Mouse (Mus musculus) forebrain, embryonic 10.5 days (tissue): ENCODE measurements around the gene Stra6. TPM values are rescaled to one million over a fixed set of nuclear protein-coding genes. Genes with fewer than 3 reads are reported as not detected.

ENCODE experiments used
- DNase-seq: peaks from one replicate; pipeline ENCODE4 v3.0.0-alpha.2; 2017; ENCODE audit warnings: low spot score; ENCODE audit errors: extremely low spot score
- H3K27ac ChIP-seq: fragments of 300-500 bp; sonication (generic); 2 replicates; pipeline ENCODE4 v1.5.1; 2016; ENCODE audit warnings: mild to moderate bottlenecking
- H3K27me3 ChIP-seq: fragments of 300-500 bp; sonication (generic); 2 replicates; pipeline ENCODE4 v1.6.1; 2016; ENCODE audit warnings: mild to moderate bottlenecking; ENCODE audit not compliant: poor library complexity, severe bottlenecking
- H3K36me3 ChIP-seq: fragments of 300-500 bp; sonication (generic); replicated peaks from 2 replicates; pipeline ENCODE4 v1.6.1; 2016; ENCODE audit warnings: mild to moderate bottlenecking, moderate library complexity
- H3K4me1 ChIP-seq: fragments of 300-500 bp; sonication (generic); 2 replicates; pipeline ENCODE4 v1.6.1; 2016
- H3K4me3 ChIP-seq: fragments of 300-500 bp; sonication (generic); 2 replicates; pipeline ENCODE4 v1.5.1; 2016; ENCODE audit warnings: mild to moderate bottlenecking, moderate library complexity
- H3K9me3 ChIP-seq: fragments of 300-500 bp; sonication (generic); 2 replicates; pipeline ENCODE4 v1.6.1; 2016; ENCODE audit warnings: mild to moderate bottlenecking, moderate library complexity
- WGBS: fragments of 180-500 bp; shearing (Covaris S2); methylation state at CpG from one replicate; pipeline ENCODE4 v1.1.7; 2016; 5-methylcytosine and 5-hydroxymethylcytosine counted together
- polyA plus RNA-seq: library from polyadenylated mRNA; unstranded; fragments of >200 nt; fragmentation: Nextera tagmentation; extraction: Ambion mirVana; gene quantifications from 2 replicates; pipeline ENCODE4 v1.2.1, GENCODE M21; 2016

The Stra6 gene
- polyA plus RNA-seq, 1 experiment from 2014 or later, result 33.0 TPM

GRCm38 (mm10) chr9:58128926-58129413 is 65.4 kb downstream of the Stra6 start:
- peak overlapping the region; percentile 40 for H3K4me3 ChIP-seq
- H3K27me3 ChIP-seq, result peaks cover 52% of the 10 kb centered on the region
- no peaks in the 10 kb centered on the region for H3K36me3 ChIP-seq
- H3K9me3 ChIP-seq, result no peaks in the 10 kb centered on the region
- H3K4me1 ChIP-seq, result peaks cover 96% of the 10 kb centered on the region
- 3% methylated on average over 13 of the region's 13 CpGs for WGBS
- H3K27ac ChIP-seq, result peak overlapping the region; percentile 90
- peak; percentile 61 for DNase-seq

DNA sequence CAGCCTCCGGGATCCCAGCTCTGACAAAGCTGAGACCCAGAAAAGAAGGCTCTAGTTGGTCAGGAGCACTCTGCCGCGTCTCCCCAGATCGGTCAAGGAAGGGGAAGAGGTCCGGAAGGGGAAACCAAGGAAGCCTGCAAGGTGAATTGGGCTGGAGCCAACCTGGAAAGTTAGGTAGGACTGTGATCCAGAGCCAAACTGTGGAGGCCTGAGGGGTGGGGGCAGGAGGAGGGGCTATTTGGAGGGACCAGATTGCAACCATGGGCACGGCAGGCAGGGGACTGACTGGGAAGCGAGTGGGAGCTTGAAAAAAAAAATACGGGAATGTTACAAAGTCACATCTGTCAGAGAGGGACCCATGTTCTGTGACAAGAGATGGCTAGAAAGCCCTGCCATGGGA is 65.9 kb downstream of the Stra6 start:
- H3K4me3 ChIP-seq, result peak overlapping the region; percentile 40
- 20% methylated on average over 8 of the region's 8 CpGs for WGBS
- peaks cover 96% of the 10 kb centered on the region for H3K4me1 ChIP-seq
- no peaks in the 10 kb centered on the region for H3K9me3 ChIP-seq
- no peak for DNase-seq
- H3K36me3 ChIP-seq, result no peaks in the 10 kb centered on the region
- peak overlapping the region; percentile 90 for H3K27ac ChIP-seq
- H3K27me3 ChIP-seq, result peaks cover 55% of the 10 kb centered on the region

GRCm38 (mm10) chr9:58130909-58131308 is 67.3 kb downstream of the Stra6 start:
- WGBS, result 42% methylated on average over 3 of the region's 3 CpGs
- no peak overlapping the region for H3K4me3 ChIP-seq
- no peaks in the 10 kb centered on the region for H3K9me3 ChIP-seq
- peaks cover 55% of the 10 kb centered on the region for H3K27me3 ChIP-seq
- no peak for DNase-seq
- H3K27ac ChIP-seq, result peak overlapping the region; percentile 90
- H3K36me3 ChIP-seq, result no peaks in the 10 kb centered on the region
- H3K4me1 ChIP-seq, result peaks cover 96% of the 10 kb centered on the region

DNA sequence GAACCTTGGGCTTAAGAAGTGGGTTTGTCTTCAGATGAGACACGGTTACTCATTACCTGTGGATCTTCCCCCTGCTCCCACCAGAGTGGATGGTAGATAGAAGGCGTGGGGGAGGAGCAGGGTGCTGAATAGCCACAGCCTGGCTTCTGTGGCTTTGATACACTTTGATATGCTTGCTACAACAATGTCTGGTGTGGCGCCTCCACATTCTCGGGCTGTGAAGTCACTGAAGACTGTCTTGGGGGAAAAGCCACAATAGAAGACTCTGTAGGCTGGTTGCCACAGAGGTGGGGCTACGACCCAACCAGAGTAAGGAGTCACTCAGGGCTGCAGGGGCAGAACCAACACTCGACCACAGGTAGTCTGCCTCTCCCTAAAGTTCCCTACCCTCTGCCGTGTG is 68.1 kb downstream of the Stra6 start:
- Histone ChIP-seq H3K27me3 (peaks cover 55% of the 10 kb centered on the region), H3K4me1 (peaks cover 96% of the 10 kb centered on the region), H3K4me3 (no peak overlapping the region), H3K27ac (peak overlapping the region; percentile 90), H3K36me3 (0 out of 2 replicates have a peak, but pooled peaks cover under 1% of the 10 kb centered on the region), H3K9me3 (no peaks in the 10 kb centered on the region)
- DNase-seq, result no peak
- 83% methylated on average over 7 of the region's 7 CpGs for WGBS

- peak overlapping the region; percentile 90 for H3K27ac ChIP-seq
- H3K4me3 ChIP-seq, result peak overlapping the region; percentile 26
- H3K36me3 ChIP-seq, result peaks cover 20% of the 10 kb centered on the region; the same call in 1 of the 2 replicates
- peak; percentile 68 for DNase-seq
- H3K4me1 ChIP-seq, result peaks cover 100% of the 10 kb centered on the region
- no peaks in the 10 kb centered on the region for H3K9me3 ChIP-seq
- H3K27me3 ChIP-seq, result peaks cover 55% of the 10 kb centered on the region
- 22% methylated on average over 17 of the region's 17 CpGs for WGBS
These were observed 70.6 kb downstream of the Stra6 start for GRCm38 (mm10) chr9:58133893-58134884.

DNA sequence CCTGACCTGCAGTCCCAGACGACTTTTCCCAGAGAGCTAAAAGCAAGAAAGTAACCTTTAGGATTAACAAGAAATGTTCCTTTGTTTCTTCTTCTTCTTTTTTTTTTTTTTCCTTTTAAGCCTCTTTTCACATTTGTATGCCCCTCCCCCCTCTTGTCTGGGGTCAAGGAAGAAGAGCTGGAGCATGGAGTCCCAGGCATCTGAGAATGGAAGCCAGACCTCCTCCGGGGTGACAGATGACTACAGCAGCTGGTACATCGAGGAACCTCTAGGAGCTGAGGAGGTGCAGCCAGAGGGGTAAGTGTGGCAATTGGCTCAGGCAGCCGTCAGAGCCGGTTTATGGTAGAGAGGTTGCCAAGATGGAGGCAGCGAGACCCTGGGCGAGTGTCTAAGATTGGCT is 71.3 kb downstream of the Stra6 start:
- peaks cover 48% of the 10 kb centered on the region for H3K27me3 ChIP-seq
- peak overlapping the region; percentile 26 for H3K4me3 ChIP-seq
- WGBS, result 44% methylated on average over 7 of the region's 7 CpGs
- peaks cover 98% of the 10 kb centered on the region for H3K4me1 ChIP-seq
- H3K9me3 ChIP-seq, result no peaks in the 10 kb centered on the region
- H3K27ac ChIP-seq, result peak overlapping the region; percentile 90
- DNase-seq, result no peak
- H3K36me3 ChIP-seq, result peaks cover 27% of the 10 kb centered on the region; the same call in 1 of the 2 replicates

GRCm38 (mm10) chr9:58135921-58136321 is 72.3 kb downstream of the Stra6 start:
- H3K9me3 ChIP-seq, result no peaks in the 10 kb centered on the region
- peak overlapping the region; percentile 26; the same call in 1 of the 2 replicates for H3K4me3 ChIP-seq
- peaks cover 37% of the 10 kb centered on the region for H3K36me3 ChIP-seq
- DNase-seq, result no peak
- peak overlapping the region; percentile 90 for H3K27ac ChIP-seq
- H3K27me3 ChIP-seq, result peaks cover 38% of the 10 kb centered on the region
- H3K4me1 ChIP-seq, result peaks cover 98% of the 10 kb centered on the region
- WGBS, result 34% methylated on average over 2 of the region's 2 CpGs

GRCm38 (mm10) chr9:58139947-58140346 is 76.4 kb downstream of the Stra6 start:
- Histone ChIP-seq H3K4me1 (peaks cover 88% of the 10 kb centered on the region), H3K27me3 (0 out of 2 replicates have a peak, but pooled peaks cover 7% of the 10 kb centered on the region), H3K36me3 (peaks cover 43% of the 10 kb centered on the region), H3K4me3 (no peak overlapping the region), H3K9me3 (no peaks in the 10 kb centered on the region), H3K27ac (peak overlapping the region; percentile 37)
- WGBS, result 62% methylated on average over 6 of the region's 6 CpGs
- no peak for DNase-seq

DNA sequence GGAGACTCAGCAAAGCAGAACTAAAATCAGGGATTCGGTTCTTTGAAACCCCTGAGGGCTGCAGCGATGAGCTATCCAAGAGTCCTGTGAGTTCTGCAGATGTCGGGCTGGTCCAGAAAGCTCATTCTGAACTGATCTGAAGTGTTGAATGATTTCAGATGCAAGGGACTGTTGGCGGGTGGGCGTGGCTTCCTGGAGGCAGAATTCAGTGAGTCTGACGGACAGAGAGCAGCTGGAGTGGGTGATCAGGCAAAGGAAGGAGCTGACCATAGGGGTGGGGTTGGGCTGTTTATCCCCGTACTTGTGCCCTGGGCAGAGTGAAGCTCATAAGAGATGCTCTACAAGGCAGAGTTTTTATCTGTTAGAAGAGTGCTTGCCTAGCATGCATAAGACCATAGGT is 79.8 kb downstream of the Stra6 start:
- no peaks in the 10 kb centered on the region for H3K9me3 ChIP-seq
- H3K4me1 ChIP-seq, result peaks cover 67% of the 10 kb centered on the region
- H3K36me3 ChIP-seq, result peaks cover 56% of the 10 kb centered on the region
- no peak overlapping the region for H3K4me3 ChIP-seq
- H3K27me3 ChIP-seq, result no peaks in the 10 kb centered on the region
- DNase-seq, result no peak
- H3K27ac ChIP-seq, result peak overlapping the region; percentile 2; the same call in 1 of the 2 replicates
- 46% methylated on average over 7 of the region's 7 CpGs for WGBS

DNA sequence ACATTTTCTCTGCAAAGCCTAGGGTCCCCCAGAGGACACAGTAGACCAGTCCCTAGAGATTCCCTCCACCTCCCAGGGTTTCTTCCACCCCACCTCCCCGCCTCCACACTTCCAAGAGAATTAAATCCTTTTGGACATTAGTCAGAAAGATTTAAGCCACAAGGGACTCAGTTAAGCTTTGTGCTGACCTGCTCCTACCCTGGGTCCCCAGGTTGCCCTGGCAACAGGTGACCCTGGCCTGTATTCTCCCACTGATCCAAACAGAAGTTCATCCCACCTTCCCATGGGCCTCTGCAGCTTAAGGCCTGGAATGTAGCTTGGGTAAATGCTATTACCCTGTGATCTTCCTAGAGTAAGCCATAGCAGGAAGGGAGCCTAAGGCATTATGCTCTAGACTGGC is 81.1 kb downstream of the Stra6 start:
- 16% methylated on average over 1 of the region's 1 CpGs for WGBS
- Histone ChIP-seq H3K27me3 (no peaks in the 10 kb centered on the region; the same call in 1 of the 2 replicates), H3K4me1 (peaks cover 56% of the 10 kb centered on the region), H3K4me3 (no peak overlapping the region), H3K36me3 (peaks cover 56% of the 10 kb centered on the region), H3K9me3 (no peaks in the 10 kb centered on the region), H3K27ac (peak overlapping the region; percentile 76)
- no peak for DNase-seq

- no peaks in the 10 kb centered on the region; the same call in 1 of the 2 replicates for H3K27me3 ChIP-seq
- H3K36me3 ChIP-seq, result peaks cover 56% of the 10 kb centered on the region
- no peak overlapping the region for H3K4me3 ChIP-seq
- peaks cover 49% of the 10 kb centered on the region for H3K4me1 ChIP-seq
- no peak for DNase-seq
- peak overlapping the region; percentile 76 for H3K27ac ChIP-seq
- WGBS, result 86% methylated on average over 5 of the region's 5 CpGs
- H3K9me3 ChIP-seq, result no peaks in the 10 kb centered on the region
These were observed 81.8 kb downstream of the Stra6 start for GRCm38 (mm10) chr9:58145417-58145816.

DNA sequence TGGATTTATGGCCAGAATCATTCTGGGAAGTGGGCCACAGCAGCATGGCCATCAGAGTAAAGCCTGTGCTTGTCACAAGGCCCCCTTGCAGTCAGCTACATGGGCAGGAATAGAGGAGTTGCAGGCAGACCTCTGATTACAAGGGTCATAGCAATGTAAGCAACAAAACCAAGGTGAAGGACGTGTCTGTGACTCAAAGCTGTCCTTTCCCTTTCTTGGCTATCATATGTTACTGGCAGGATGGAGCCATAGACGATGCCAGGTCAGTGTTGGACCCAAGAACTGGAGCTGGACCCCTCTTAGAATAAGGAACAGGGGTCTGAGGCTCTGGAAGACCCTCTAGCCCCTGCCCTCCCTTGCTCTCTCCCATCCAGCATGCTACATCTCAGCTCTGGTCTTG is 85.2 kb downstream of the Stra6 start:
- peaks cover 80% of the 10 kb centered on the region for H3K36me3 ChIP-seq
- 0 out of 2 replicates have a peak overlapping the region, but pooled peaks have one; percentile 15 for H3K27ac ChIP-seq
- no peaks in the 10 kb centered on the region; the same call in 1 of the 2 replicates for H3K27me3 ChIP-seq
- peaks cover 32% of the 10 kb centered on the region for H3K4me1 ChIP-seq
- no peak overlapping the region for H3K4me3 ChIP-seq
- 82% methylated on average over 2 of the region's 2 CpGs for WGBS
- H3K9me3 ChIP-seq, result no peaks in the 10 kb centered on the region
- DNase-seq, result no peak
